Mouse (Mus musculus) urinary bladder, adult 18-20 months (tissue): Measurements from ENCODE around the gene Fgfr2.

Experiments
- DNase-seq, 2 experiments: peaks; one replicate each; pipeline ENCODE4 v3.0.0; 2022; ENCODE audit warnings: low spot score in 2 of 2, mixed read lengths in 2 of 2

Fgfr2 gene

DNA sequence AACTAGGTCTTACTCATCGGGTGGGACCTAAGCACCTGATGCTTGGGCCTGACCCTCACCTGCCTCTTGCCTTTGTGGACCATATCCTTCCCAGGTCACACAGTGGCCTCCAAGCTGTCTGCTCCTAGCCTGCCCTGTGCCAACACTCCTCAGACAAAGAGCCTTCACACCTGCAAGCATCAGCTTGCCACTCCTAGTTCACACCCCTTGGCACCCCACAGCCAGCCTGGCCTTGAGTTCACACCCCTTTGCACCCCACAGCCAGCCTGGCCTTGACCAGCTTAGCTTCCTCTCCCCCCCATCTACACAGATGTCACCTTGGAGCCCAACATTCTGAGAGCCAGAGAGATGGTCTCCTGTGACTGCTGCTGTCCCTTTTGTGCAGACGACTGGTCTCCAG, 319.8 kb downstream of the Fgfr2 start:
- no peak for DNase-seq

DNA sequence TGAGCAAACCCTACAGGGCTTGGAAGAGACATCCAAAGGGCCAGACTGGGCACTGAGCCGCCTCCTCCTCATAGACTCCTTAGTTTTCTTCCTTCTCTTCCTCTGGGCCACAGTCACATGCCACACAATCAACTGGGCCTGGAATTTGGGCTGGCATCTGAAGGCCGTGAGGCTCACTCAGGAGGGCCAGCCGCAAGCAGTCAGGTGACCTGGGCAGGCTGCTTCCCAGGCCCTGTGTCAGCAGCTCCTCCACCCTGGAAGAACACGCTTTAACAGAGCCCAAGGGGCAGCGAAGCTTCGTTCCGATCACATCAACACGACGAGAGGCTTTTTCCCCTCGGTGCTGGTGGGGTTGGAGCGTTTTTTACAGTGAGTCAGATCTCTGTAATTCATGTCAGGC, 320.5 kb downstream of the Fgfr2 start:
- DNase-seq = no peak

DNA sequence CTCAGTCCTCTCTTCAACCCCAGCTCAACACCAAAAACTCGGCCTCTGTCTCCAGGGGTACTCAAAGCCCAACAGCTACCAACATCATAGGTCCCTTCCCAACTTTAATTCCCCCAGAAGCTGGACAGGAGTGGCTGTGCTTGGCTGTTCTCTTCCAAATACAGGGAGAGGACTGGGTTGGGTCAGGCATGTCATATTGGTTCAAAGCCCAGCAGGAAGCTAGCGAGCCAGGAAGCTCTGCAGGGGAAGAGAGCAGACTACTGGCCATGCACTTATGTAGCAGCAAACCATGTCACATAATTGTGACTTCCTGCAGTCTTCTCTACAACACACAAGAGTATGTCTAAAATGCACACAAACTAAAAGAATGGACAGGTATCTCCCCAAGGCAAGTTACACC, 321.1 kb downstream of the Fgfr2 start:
- no peak for DNase-seq

DNA sequence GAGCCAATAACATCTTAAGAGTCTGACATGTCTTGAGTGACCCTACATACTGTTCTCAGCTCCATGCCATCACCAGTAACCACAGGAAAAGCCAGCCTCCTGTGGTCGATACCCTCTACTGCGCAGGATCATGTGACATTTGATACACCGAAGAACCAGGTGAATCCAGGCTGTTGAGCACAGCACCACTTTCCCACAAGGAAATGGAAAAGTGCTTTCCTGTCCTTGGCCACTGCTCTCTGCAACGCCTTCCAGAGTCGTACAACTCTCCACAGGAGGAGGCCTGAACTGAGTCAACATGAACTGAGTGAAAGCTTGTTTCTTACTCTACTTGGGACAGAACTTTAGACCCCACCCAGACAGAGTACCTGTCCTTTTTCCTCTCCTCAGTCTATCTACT, 321.6 kb downstream of the Fgfr2 start:
- DNase-seq = no peak

DNA sequence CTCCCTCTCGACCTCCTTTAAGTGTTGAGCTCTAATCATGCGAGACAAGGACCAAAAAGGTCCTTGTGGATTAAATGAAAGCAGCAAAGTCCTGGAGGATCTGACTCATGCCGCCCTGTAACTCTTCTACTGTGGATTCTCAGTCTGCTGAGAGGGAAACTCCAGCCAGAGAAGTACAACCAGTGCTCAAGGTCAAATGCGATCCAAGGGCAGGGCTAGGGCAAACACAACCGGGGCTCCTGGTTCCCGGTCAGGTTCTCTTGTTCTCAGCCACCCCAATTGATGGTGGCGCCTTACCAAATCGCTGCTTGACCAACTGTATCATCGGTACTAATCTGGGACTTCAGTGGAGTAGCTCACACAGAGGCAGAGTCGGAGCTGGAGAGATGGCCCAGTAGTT, 322.3 kb downstream of the Fgfr2 start:
- no peak for DNase-seq

DNA sequence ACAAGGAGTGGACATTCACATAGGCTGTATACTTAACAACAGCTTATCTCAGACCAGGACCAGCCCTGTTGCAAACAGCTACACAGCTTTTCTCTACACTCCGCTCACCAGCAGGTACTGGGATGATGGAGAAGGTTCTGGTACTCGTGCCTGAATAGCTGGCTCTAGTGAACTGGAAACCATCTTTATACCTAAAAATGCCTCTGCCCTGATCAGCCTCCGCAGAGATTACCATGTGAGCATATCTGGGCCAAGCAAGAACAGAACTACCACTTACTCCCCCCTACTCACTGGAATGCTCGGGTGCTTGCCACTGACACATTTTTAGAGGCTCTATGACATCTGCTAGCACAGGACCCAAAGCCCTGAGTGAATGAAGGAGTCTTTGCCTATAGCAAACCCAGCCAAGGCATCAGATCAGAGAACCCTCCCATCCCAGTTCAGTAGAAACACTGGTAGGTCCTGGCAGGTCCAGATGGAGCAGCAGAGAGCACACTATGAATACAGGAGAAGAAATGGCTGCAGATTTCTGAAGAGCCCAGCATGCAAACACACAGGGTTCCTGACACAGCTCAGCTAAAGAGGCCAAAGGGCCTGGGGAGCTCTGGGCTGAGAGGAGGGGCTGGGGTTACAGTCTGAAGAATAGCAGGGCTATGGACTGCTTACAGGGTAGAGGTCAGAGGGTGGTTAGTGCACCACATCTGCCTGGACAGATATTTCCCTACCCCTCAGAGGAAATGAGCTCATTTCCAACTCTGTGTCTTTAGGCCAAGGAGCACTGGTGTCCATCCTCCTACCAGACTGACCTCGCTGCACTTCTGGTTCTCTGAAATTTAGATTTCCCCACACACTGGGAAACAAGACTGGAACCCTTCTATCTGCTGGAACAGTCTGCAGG, 323.8 kb downstream of the Fgfr2 start:
- no peak for DNase-seq

DNA sequence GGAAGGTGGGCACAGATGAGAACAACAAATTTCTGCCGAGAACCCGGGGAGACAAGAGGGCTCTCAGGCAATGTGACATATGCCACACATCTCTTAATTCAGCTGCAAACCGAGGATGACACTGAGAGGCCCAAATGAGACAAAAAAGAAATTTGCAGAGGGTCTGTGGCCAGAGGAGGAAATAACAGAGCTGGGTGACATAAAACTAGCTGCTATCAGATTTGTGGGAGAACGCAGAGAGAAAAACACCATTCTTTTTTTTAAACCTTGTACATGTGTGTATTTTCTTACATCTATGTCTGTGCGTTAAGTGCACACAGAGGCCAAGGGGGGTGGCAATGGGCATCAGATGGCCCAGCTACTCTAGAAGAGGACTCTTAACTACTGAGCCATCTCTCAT, 328.0 kb downstream of the Fgfr2 start:
- DNase-seq = no peak

DNA sequence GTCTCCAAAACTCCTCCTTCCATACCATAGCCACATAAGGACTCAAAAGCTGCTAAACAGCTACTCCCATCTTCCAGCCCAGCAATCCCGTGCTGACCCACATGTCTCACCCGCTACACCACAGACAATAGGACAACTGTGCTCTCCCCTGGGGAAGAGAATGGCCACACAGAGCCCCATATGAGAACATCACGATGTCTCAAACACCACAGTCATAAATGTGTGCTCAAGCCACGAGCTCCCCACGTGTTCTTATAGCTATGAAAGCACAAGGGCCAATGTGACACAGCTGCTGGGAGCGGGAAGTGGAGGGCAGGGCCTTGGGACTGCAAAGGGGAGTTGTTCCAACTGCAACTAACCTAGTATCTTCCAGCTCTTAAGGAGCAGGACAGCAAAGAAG, 329.7 kb downstream of the Fgfr2 start:
- DNase-seq = no peak

DNA sequence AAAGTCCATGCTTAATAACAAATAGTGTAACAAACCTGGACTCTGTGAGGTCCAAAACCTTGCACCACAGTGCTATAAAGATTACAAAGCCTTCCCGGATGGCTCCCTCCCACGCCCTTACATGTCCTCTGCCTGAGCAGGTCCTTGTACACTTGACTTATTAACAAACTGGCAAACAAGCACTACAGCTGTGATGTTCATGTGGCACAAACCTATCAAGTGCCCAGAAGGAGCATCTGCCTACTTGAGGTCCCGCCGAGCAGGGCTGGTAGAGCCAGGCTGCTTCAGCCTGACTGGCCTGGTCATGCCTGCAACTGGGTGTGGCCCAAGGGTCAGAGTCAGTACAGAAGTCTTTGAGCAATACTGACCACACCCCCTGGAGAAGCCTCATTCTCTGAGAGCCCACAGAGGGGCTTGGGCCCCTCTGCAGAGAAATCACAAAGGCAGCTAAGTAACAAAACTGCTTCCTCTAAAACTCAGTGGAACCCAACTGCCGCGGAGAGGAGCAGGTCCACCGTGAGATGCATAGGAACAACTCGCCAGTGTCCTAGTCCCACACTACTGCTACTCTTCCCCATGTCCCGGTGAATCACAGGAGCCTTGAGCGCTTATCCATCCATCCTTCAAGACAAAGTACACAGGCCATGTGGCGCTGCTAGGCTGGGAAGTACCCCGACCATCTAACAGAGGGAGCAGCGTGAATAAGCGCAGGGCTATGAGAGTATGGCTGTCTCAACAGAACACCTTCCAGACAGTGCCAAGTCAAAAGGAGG, 332.5 kb downstream of the Fgfr2 start:
- peak in 1 of 2 experiments; percentile 56 for DNase-seq

DNA sequence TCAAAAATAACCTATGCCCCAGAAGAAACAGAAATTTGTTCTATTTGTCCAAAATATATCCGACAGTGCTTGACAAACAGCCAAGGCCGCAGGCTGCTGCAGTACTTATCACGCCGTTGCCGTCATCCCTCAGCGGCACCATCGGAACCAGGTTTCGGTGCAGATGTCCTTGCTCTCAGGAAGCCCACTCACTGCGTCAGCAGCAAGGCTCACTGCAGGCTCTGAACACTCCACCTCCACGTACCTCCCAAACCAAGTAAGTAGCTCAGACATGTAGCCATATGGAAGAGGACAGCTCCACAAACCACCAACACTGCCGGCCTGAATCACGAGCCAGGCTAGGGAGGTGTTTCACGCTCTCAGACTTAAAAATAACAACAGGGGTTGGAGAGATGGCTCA, 334.3 kb downstream of the Fgfr2 start:
- no peak for DNase-seq

DNA sequence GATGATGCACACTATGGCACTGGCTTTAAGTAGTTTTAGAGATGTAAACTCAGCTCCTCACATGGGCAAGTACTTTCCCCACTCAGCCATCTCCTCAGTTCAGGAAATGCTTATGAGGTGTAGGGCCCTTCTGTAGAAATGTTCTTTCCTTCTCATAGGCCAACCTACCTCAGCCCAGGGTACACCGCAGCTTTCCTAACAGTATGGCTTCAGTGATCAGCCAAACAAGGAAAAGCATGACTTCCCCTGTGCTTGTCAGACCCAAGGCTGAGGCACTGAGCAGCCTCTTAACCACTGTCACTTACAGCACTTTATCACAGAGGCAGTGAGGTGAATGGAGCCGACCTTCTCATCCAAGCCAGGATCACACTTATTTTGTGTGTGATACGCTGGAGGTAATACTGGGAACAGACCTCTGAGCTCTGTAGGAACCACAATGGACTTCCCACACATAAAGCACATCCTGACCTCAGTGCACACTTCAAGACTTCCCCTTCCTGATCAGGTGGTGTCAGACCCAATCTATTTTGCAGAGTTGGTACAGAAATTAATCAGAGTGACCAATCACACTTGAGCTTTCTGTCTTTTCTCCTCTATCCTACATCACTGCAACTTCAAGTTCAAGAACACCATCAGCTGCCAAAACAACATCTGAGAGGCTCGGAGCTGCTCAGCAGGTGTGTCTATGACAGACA, 335.5 kb downstream of the Fgfr2 start:
- no peak for DNase-seq

DNA sequence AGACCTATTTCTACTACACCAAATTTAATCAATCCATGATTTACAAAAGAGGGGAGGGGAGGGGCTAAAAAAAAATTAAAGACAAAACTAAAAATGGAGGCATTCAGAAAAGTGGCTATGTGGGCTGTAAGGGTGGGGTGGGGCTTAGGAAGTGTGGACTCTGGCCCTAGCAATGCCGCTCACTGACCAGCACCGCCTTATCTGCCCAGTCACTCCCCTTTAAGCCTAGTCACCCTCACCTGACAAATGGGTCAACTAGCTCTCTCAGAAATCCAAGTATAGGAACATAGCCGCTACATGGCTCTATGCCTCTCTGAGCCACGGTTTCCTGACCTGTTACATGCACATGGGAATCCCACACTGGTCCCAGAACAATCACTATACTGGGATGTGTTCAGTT, 336.1 kb downstream of the Fgfr2 start:
- DNase-seq = no peak

DNA sequence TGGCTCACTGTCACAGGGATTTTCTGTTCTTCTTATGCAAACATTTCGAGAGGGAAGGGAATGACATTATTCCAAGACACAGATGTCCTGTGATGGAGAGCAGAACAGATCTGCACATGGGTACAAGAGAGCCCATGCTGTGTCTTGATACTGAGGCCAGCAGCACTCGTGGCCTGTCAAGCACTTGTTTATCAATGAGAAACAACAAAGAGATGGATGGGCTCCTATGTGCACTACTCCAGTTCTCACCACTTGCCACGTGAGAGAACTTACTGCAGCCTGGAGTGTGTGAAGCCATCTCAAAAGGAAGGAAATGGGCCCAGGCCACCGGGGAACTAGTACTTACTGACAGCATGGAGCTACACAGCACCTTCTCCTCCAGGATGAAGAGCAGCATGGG, 336.6 kb downstream of the Fgfr2 start:
- DNase-seq = no peak

DNA sequence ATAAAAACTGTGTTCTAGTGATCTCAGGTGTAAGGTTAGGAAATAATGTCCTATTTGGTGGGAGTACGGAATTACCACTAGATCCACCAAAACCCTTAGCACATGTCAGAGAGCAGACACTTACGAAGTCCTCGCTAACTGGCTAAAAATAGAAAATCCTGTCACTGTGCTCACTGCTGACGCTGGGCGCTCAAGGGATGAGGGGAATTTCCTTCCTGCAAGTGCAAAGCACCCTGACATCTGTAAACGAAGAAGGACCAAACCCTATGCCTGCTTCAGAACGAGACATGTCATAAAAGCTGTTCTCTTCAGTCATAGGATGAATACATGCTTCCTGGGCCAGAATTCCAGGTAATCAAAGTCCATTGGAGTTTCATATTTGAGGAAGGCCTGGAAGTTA, 337.1 kb downstream of the Fgfr2 start:
- no peak for DNase-seq

DNA sequence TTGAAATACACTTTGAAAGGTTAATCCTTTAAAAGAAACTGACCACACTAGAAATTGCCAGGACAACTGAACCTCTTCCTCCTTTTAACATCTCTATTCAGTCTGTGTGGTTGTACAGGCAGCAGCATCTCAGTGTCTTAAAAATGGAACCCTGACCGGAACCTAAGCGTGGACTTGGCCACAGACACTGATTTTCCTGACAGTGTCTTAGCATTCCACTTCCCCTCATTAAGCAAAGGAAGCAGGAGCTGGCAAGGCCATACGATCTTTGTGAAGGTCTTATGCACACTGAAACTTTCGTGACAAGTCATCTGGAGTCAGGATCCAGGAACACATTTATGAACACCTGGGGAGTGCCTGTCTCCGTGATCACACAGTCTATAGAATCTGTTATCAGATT, 339.0 kb downstream of the Fgfr2 start:
- no peak for DNase-seq

DNA sequence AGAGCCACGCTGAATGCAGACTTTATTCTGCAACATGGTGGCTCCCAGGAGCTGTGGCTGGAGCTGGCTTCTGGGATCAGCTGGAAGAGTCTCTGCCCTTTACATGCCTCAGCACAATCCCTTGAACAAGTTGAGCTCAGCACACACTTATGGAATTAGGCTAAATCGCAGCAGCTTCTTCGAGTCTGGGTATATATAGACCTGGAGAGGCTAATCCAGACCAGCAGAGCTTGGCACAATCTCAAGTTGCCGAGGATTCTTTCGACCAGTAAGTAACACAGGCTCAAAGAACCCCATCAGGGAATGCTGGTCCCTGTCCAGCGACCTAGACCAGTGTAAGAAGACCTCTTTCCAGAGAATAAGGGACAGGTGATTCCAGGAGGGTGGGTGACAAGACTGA, 341.3 kb downstream of the Fgfr2 start:
- DNase-seq = no peak

DNA sequence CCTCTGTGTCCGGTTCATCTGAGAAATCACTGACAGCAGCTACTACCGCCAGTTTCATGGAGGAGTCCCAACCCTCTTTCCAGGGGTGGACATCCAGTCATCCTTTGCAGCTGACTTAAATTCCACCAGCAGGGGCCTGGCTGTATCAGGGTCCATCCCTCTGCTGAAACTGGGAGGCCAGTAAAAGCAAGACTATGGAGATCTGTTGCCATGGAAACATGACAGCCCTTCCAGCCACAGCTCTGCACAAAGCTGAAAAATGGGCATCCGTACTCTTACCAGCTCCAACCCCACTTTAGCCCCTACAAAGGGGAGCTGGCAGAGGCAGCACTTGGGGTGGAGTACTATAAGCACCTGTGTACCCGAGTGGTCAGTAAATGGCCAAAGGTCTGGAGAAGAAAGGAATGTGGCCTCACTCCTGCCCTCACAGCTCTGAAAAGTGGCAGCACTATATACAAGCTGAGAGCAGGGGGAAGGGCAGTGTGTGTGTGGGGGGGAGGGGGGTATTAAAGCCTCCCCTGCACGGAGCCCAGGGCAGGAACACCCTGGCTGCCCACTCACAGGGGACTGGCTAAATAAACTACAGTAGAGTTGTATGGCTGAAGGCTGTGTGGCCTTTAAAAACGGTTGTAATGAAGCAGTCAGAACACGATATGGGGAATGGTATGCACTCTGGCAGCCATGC, 341.9 kb downstream of the Fgfr2 start:
- DNase-seq = no peak

DNA sequence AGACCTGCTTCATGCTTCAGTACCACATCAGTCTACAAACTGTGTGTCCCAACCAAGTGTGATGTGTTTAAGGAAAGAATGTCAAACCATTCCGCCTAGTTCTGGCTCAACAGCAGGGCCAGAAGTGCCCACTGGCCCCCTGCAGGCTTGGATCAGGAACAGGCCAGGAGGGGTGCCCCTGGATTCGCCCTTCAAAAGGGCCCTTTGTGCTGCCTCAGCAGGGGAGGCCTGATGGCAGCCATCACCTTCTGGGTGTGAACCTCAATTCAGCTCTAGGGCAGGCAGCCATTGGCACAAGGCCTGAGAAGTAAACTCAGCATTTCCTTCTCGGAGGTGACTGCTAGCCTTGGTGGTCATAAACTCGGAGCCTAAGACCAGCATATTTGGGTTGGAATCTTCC, 342.5 kb downstream of the Fgfr2 start:
- no peak for DNase-seq

DNA sequence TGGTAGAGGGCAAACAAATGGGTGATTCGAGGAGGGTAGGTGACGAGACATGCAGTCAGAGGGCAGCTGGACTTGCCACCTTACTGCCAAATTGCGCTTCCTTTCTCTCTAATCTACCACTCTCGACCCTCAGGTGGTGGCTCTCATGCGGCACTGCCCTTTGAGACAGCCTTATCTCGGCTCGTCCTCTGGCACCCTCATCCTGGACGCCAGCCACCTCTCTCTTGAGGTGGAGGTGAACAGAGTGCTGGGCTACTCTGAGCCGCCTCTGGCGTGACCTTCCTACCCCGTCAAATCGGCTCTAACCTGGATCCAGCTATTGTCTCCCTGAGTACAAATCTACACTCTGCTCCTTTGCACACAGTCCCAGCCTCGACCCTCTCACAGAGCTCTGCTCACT, 344.5 kb downstream of the Fgfr2 start:
- DNase-seq = no peak

DNA sequence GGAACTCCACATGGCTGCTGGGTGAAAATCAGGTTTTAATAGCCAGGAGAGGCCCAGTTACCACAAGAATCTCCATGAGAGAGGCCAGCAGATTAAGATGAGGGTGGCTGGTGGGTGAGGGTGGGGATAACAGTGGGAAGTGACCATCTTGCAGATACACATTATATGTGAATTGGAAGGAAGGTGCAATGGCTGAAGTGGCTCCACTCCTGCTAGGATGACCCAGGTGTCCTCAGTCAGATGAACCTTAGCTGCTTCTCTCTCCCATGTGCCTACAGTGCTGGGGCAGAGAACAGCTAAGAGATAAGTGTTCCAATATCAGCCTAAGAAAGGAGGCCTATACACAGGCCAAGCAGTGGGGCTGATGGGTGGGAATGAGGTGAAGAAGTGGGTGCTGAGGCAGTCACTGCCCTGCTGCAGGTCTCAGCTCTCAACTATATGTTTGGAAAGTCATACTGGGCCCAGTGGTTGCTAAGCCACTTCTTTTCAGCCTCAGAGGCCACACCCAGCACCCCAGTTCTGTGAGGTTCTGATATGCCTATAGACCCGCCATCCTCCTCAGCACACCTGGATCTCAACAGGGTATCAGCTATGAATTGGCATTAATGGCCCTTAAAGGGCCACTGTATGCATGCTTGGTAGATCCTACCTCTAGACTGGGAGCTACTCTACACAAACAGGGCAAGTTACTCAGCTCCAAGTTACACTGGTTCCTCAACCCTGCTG, 345.3 kb downstream of the Fgfr2 start:
- DNase-seq = no peak

DNA sequence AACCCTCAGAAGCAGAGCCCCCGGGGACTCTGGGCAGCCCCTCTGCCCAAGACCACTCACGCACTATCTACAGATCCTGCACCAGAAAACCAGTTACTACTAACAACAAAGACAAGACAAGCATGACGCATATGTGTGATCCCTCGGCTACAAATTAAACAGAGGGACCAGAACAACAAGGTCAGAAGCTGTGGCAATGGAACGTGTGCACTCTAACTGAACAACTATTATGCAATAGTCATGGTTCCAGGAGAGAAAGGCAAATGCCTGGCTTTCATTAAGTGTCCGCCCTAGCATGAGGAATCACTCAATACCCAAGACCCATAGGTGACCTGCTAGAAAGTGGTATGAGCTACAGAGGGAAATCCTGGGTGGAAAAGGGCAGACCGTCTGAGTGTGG, 346.0 kb downstream of the Fgfr2 start:
- no peak for DNase-seq
